Mouse (Mus musculus) heart, adult 8-10 months (tissue): ENCODE measurements around the gene Pycard. TPM values are rescaled to one million over a fixed set of nuclear protein-coding genes. Genes with fewer than 3 reads are reported as not detected.

Experiments
- total RNA-seq, 4 experiments: library from RNA; stranded (reverse); gene quantifications; 2 replicates each; pipeline ENCODE4 v1.2.4; 2022

Pycard gene
- total RNA-seq, 4 experiments from 2014 or later = 5.4 to 11.0 (median 7.9) TPM

Other genes starting within 250 kb of the Pycard start
- 1 to 10 TPM; 1.9 to 4.9 (median 3.2) TPM for gene Fbxl19, start 249.3 kb downstream of the Pycard start, total RNA-seq
- gene Orai3, start 224.1 kb downstream of the Pycard start, total RNA-seq = 10 to 100 TPM; 20.0 to 26.6 (median 24.7) TPM
- gene Setd1a, start 217.2 kb downstream of the Pycard start, total RNA-seq = 10 to 100 TPM; 15.4 to 23.1 (median 17.9) TPM
- gene Gm49388, start 208.3 kb downstream of the Pycard start, total RNA-seq = 1 to 10 TPM; 1.9 to 3.3 (median 2.7) TPM
- 10 to 100 TPM; 11.8 to 14.5 (median 12.7) TPM for gene Hsd3b7, start 193.3 kb downstream of the Pycard start, total RNA-seq
- 10 to 100 TPM; 61.9 to 68.0 (median 66.0) TPM for gene Stx4a, start 169.6 kb downstream of the Pycard start, total RNA-seq
- under 1 TPM; 0.27 to 0.66 (median 0.51) TPM for gene Stx1b, start 169.3 kb downstream of the Pycard start, total RNA-seq
- 10 to 100 TPM; 16.1 to 19.5 (median 17.9) TPM for gene Zfp646, start 117.6 kb downstream of the Pycard start, total RNA-seq
- 1 to 10 TPM; 3.8 to 4.7 (median 4.3) TPM for gene Zfp668, start 117.0 kb downstream of the Pycard start, total RNA-seq
- gene Prss53, start 102.9 kb downstream of the Pycard start, total RNA-seq = 1 to 10 TPM in 1 of 4 experiments, under 1 TPM in 3; 0.29 to 1.6 (median 0.74) TPM
- gene Gm21974, start 98.4 kb downstream of the Pycard start, total RNA-seq = under 1 TPM in 1 of 4 experiments, not detected in 3; 0.34 TPM
- 10 to 100 TPM; 14.2 to 19.1 (median 17.3) TPM for gene Vkorc1, start 98.2 kb downstream of the Pycard start, total RNA-seq
- gene Bckdk, start 89.8 kb downstream of the Pycard start, total RNA-seq = 100 to 1,000 TPM; 119 to 144 (median 142) TPM
- gene Kat8, start 81.4 kb downstream of the Pycard start, total RNA-seq = 10 to 100 TPM; 13.6 to 16.8 (median 15.3) TPM
- gene Prss8, start 63.8 kb downstream of the Pycard start, total RNA-seq = not detected
- 10 to 100 TPM in 1 of 4 experiments, 1 to 10 TPM in 3; 8.7 to 10.4 (median 8.9) TPM for gene Prss36, start 47.1 kb downstream of the Pycard start, total RNA-seq
- gene Fus, start 26.4 kb downstream of the Pycard start, total RNA-seq = 100 to 1,000 TPM; 129 to 232 (median 187) TPM
- 100 to 1,000 TPM; 292 to 380 (median 338) TPM for gene Trim72, start 10.1 kb upstream of the Pycard start, total RNA-seq
- gene Itgam, start 68.8 kb upstream of the Pycard start, total RNA-seq = 10 to 100 TPM in 1 of 4 experiments, 1 to 10 TPM in 3; 2.2 to 26.5 (median 3.1) TPM
- under 1 TPM in 1 of 4 experiments, not detected in 3; 0.09 TPM for gene Gm49368, start 68.8 kb upstream of the Pycard start, total RNA-seq
- under 1 TPM; 0.16 to 0.41 (median 0.27) TPM for gene Itgax, start 135.7 kb upstream of the Pycard start, total RNA-seq
- under 1 TPM in 1 of 4 experiments, not detected in 3; 0.09 TPM for gene Itgad, start 160.5 kb upstream of the Pycard start, total RNA-seq
- gene Cox6a2, start 212.5 kb upstream of the Pycard start, total RNA-seq = 1,000 to 10,000 TPM; 2,334 to 3,880 (median 3,044) TPM
- gene Armc5, start 243.5 kb upstream of the Pycard start, total RNA-seq = 10 to 100 TPM in 1 of 4 experiments, 1 to 10 TPM in 3; 7.0 to 10.5 (median 7.9) TPM
- 1 to 10 TPM; 3.0 to 4.0 (median 3.6) TPM for gene 9130023H24Rik, start 244.2 kb upstream of the Pycard start, total RNA-seq